Mouse (Mus musculus): ENCODE data around the gene Drc1. TPM values are rescaled to one million over a fixed set of nuclear protein-coding genes. Genes with fewer than 3 reads are reported as not detected.

Drc1 gene
- polyA plus RNA-seq, 1 experiment from 2014 or later = 1.8 TPM

GRCm38 (mm10) chr5:30287106-30287882, 6.1 kb downstream of the Drc1 start:
- Histone ChIP-seq H3K36me3 (no peaks in the 10 kb centered on the region), H3K4me1 (replicated peaks) (peaks cover 35% of the 10 kb centered on the region), H3K9ac (0 out of 2 replicates have a peak overlapping the region, but pooled peaks have one; percentile 23), H3K27me3 (peaks cover 5% of the 10 kb centered on the region), H3K4me3 (replicated peaks) (no peak overlapping the region), H3K4me2 (peak overlapping the region; percentile 47), H3K9me3 (replicated peaks) (no peaks in the 10 kb centered on the region; the same call in 1 of the 2 replicates), H3K27ac (peak overlapping the region; percentile 78)
- DNase-seq (peak; percentile 65), ATAC-seq (ENCODE audit: low read depth) (peak; percentile 96)
- 44% methylated on average over 9 of the region's 9 CpGs for whole genome bisulfite sequencing (ENCODE audit: insufficient replicate concordance)

- no peak for DNase-seq
- Histone ChIP-seq H3K9ac (no peak overlapping the region), H3K9me3 (replicated peaks) (no peaks in the 10 kb centered on the region), H3K36me3 (no peaks in the 10 kb centered on the region), H3K4me1 (replicated peaks) (peaks cover 8% of the 10 kb centered on the region; the same call in 1 of the 2 replicates), H3K27me3 (peaks cover 32% of the 10 kb centered on the region), H3K27ac (no peak overlapping the region), H3K4me3 (replicated peaks) (no peak overlapping the region), H3K4me2 (no peak overlapping the region)
- no peak for ATAC-seq (ENCODE audit: low read depth)
- 68% methylated on average over 5 of the region's 5 CpGs for WGBS (ENCODE audit: insufficient replicate concordance)
These were observed 59.6 kb downstream of the Drc1 start for GRCm38 (mm10) chr5:30340815-30341214.

GRCm38 (mm10) chr5:30341601-30342365, 60.6 kb downstream of the Drc1 start:
- H3K9me3 ChIP-seq (replicated peaks) = no peaks in the 10 kb centered on the region
- peaks cover 32% of the 10 kb centered on the region for H3K27me3 ChIP-seq
- H3K9ac ChIP-seq = no peak overlapping the region
- H3K4me2 ChIP-seq = no peak overlapping the region
- DNase-seq = no peak
- WGBS (ENCODE audit: insufficient replicate concordance) = 70% methylated on average over 11 of the region's 11 CpGs
- no peak overlapping the region for H3K4me3 ChIP-seq (replicated peaks)
- H3K27ac ChIP-seq = no peak overlapping the region
- H3K4me1 ChIP-seq (replicated peaks) = peaks cover 8% of the 10 kb centered on the region; the same call in 1 of the 2 replicates
- H3K36me3 ChIP-seq = no peaks in the 10 kb centered on the region
- no peak for ATAC-seq (ENCODE audit: low read depth)

DNA sequence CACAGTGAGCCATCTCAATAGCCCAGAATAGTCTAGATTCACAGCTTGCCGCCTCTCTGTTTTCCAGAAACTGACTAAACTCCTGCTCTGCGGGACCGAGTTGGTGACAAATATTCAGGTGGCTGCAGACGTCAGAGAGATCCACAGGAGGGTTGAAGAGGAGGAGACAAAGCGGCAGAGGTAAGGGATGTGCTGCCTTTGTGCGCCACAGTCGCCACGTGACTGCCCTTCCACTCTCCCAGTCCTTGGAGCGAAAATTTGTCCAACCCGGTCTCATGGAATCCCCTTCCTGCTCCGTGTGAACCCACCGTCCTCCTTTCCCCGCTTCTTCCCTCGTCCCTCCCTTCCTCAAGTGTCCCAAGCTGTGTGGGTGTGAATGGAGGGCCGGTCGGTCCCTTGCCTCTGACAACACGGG, 61.4 kb downstream of the Drc1 start:
- H3K36me3 ChIP-seq = no peaks in the 10 kb centered on the region
- peaks cover 32% of the 10 kb centered on the region for H3K27me3 ChIP-seq
- H3K4me3 ChIP-seq (replicated peaks) = no peak overlapping the region
- WGBS (ENCODE audit: insufficient replicate concordance) = 11% methylated on average over 17 of the region's 17 CpGs
- ATAC-seq (ENCODE audit: low read depth) (no peak), DNase-seq (no peak)
- H3K9ac ChIP-seq = no peak overlapping the region
- H3K9me3 ChIP-seq (replicated peaks) = no peaks in the 10 kb centered on the region
- peaks cover 8% of the 10 kb centered on the region; the same call in 1 of the 2 replicates for H3K4me1 ChIP-seq (replicated peaks)
- peak overlapping the region; percentile 43 for H3K4me2 ChIP-seq
- no peak overlapping the region for H3K27ac ChIP-seq

- Histone ChIP-seq H3K27ac (no peak overlapping the region), H3K4me2 (peak overlapping the region; percentile 43), H3K4me3 (replicated peaks) (no peak overlapping the region; the same call in 1 of the 2 replicates), H3K9ac (no peak overlapping the region), H3K4me1 (replicated peaks) (peaks cover 8% of the 10 kb centered on the region; the same call in 1 of the 2 replicates), H3K9me3 (replicated peaks) (no peaks in the 10 kb centered on the region), H3K36me3 (no peaks in the 10 kb centered on the region), H3K27me3 (peaks cover 32% of the 10 kb centered on the region)
- 4% methylated on average over 9 of the region's 9 CpGs for WGBS (ENCODE audit: insufficient replicate concordance)
- DNase-seq = peak; percentile 41
- no peak; the same call in 1 of the 2 replicates for ATAC-seq (ENCODE audit: low read depth)
These were observed 61.9 kb downstream of the Drc1 start for GRCm38 (mm10) chr5:30343107-30343506.

GRCm38 (mm10) chr5:30343886-30344285, 62.7 kb downstream of the Drc1 start:
- H3K4me2 ChIP-seq = no peak overlapping the region
- H3K27ac ChIP-seq = no peak overlapping the region
- DNase-seq = no peak
- no peak overlapping the region for H3K9ac ChIP-seq
- H3K4me3 ChIP-seq (replicated peaks) = no peak overlapping the region
- 20% methylated on average over 5 of the region's 5 CpGs for WGBS (ENCODE audit: insufficient replicate concordance)
- H3K4me1 ChIP-seq (replicated peaks) = peaks cover 8% of the 10 kb centered on the region; the same call in 1 of the 2 replicates
- peaks cover 32% of the 10 kb centered on the region for H3K27me3 ChIP-seq
- no peaks in the 10 kb centered on the region for H3K36me3 ChIP-seq
- H3K9me3 ChIP-seq (replicated peaks) = no peaks in the 10 kb centered on the region
- ATAC-seq (ENCODE audit: low read depth) = no peak

DNA sequence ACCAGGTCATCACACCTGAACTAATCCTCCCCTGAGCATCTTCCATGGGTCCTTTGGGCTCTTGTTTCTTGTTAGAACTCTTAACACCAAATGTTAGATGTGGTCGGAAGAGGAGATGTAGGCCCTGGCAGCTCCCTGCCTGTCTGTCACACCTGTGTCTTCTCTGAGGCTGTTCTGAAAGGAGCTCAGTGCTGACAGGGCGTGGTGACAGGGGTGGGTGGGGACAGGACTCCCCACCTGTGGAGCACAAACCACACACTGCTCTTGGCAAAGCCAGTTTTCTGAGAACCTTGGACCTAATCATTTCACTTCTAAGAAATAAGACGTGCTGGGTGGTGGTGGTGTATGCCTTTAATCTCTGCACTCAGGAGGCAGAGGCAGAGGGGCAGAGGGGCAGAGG, 72.4 kb downstream of the Drc1 start:
- ATAC-seq (ENCODE audit: low read depth) = no peak

DNA sequence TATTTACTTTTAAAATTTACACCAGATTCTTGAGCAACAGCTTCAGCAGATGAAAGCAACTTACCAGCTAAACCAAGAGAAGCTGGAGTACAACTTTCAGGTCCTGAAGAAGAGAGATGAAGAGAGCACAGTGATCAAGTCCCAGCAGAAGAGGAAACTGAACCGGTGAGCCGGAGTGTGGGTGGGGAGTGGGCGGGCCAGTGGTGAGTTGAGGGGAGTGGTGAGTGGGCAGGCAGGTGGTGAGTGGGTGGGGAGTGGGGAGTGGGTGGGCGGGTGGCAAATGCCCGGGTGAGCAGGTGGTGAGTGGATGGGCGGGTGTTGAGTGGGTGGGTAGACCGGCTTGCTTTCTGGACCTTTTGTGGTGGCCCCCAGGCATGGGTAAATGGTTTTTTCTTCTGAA, 73.9 kb downstream of the Drc1 start:
- no peak overlapping the region for H3K4me2 ChIP-seq
- ATAC-seq (ENCODE audit: low read depth) = no peak
- no peaks in the 10 kb centered on the region for H3K9me3 ChIP-seq (replicated peaks)
- 64% methylated on average over 7 of the region's 7 CpGs for WGBS (ENCODE audit: insufficient replicate concordance)
- no peak overlapping the region for H3K9ac ChIP-seq
- no peak overlapping the region for H3K27ac ChIP-seq
- no peak for DNase-seq
- H3K36me3 ChIP-seq = no peaks in the 10 kb centered on the region
- H3K27me3 ChIP-seq = no peaks in the 10 kb centered on the region
- H3K4me3 ChIP-seq (replicated peaks) = no peak overlapping the region
- no peaks in the 10 kb centered on the region for H3K4me1 ChIP-seq (replicated peaks)

More for the DNA sequence above, 72.4 kb downstream of the Drc1 start:
- no peak overlapping the region for H3K9ac ChIP-seq
- no peaks in the 10 kb centered on the region for H3K27me3 ChIP-seq
- 52% methylated on average over 3 of the region's 3 CpGs for WGBS (ENCODE audit: insufficient replicate concordance)
- no peaks in the 10 kb centered on the region for H3K4me1 ChIP-seq (replicated peaks)
- H3K4me2 ChIP-seq = no peak overlapping the region
- no peaks in the 10 kb centered on the region for H3K9me3 ChIP-seq (replicated peaks)
- no peak for DNase-seq
- H3K27ac ChIP-seq = no peak overlapping the region
- no peaks in the 10 kb centered on the region for H3K36me3 ChIP-seq
- H3K4me3 ChIP-seq (replicated peaks) = no peak overlapping the region

- DNase-seq = no peak
- no peak overlapping the region for H3K9ac ChIP-seq
- 62% methylated on average over 14 of the region's 14 CpGs for WGBS (ENCODE audit: insufficient replicate concordance)
These were observed 74.5 kb downstream of the Drc1 start for GRCm38 (mm10) chr5:30355559-30356159.

DNA sequence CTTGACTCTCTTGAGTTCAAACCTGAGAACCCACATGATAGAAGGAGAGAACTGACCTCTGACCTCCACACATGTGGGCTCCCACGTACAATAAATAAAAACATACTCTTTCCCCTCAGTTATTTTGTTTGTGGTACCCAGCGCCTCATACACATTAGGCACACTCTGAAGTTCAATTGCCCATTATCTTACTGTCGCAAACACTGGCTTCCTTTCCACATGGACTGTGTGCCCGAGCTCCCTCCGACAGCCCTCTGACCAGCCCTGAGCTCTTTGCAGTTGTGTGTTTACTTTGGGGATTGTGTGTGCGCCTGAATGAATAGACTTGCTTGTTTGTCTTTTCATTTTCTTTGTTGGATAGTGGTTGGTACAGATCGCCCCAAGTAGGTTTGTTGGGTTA, 75.5 kb downstream of the Drc1 start:
- Histone ChIP-seq H3K4me2 (no peak overlapping the region), H3K4me1 (replicated peaks) (no peaks in the 10 kb centered on the region), H3K36me3 (no peaks in the 10 kb centered on the region), H3K27ac (no peak overlapping the region), H3K27me3 (no peaks in the 10 kb centered on the region), H3K9me3 (replicated peaks) (no peaks in the 10 kb centered on the region), H3K9ac (no peak overlapping the region), H3K4me3 (replicated peaks) (no peak overlapping the region)
- ATAC-seq (ENCODE audit: low read depth) (no peak), DNase-seq (no peak)
- 62% methylated on average over 7 of the region's 7 CpGs for WGBS (ENCODE audit: insufficient replicate concordance)

More at GRCm38 (mm10) chr5:30355559-30356159, 74.5 kb downstream of the Drc1 start:
- no peak for ATAC-seq (ENCODE audit: low read depth)
- Histone ChIP-seq H3K9me3 (replicated peaks) (no peaks in the 10 kb centered on the region), H3K27me3 (no peaks in the 10 kb centered on the region), H3K36me3 (no peaks in the 10 kb centered on the region), H3K4me2 (no peak overlapping the region), H3K27ac (no peak overlapping the region), H3K4me3 (replicated peaks) (no peak overlapping the region), H3K4me1 (replicated peaks) (no peaks in the 10 kb centered on the region)

DNA sequence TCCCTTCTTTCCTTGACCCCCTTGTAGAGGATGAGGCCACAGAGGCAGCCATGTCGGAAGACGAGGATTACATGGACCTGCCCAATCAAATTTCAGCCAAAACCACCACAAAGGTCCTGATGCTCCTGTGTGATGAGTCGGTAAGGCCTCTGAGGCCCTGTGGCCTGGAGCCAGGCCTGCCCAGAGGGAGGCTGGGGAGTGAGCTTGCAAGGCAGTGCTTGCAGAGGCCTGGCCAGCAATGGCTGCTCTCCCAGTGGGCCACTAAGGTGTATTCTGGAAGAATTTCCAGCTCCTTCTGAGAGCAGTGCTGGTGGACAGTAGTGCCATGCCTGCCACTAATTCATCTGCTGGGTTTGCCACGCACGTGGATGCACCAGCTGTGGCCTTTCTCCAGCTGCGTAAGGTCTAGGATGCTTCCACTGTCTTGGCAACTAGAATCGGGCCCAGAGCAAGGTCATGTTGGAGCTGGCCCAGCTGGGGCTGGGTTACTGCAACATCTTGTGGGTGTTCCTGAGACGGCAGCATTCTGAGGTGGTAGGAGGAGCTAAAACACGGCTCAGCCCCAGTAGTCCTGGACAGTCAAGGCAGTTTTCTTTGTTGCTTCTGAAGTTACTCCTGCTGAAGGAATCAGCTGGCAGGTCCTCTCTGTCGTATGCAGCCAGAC, 77.4 kb downstream of the Drc1 start:
- Histone ChIP-seq H3K4me1 (replicated peaks) (no peaks in the 10 kb centered on the region), H3K36me3 (no peaks in the 10 kb centered on the region), H3K9me3 (replicated peaks) (no peaks in the 10 kb centered on the region), H3K4me2 (no peak overlapping the region), H3K9ac (no peak overlapping the region), H3K27me3 (no peaks in the 10 kb centered on the region), H3K4me3 (replicated peaks) (no peak overlapping the region), H3K27ac (no peak overlapping the region)
- DNase-seq (no peak), ATAC-seq (ENCODE audit: low read depth) (no peak)
- WGBS (ENCODE audit: insufficient replicate concordance) = 69% methylated on average over 10 of the region's 10 CpGs

All from liver, embryonic 13.5 days (tissue).